Mouse (Mus musculus) retina, postnatal 1 day (tissue): ENCODE results near the gene Vmn1r29.
"Not testable (repeated sequence)": the region's sequence is repeated elsewhere in the genome, so short reads cannot be mapped to it uniquely, and the experiment has no call there.

Experiments
- DNase-seq: peaks from one replicate; pipeline ENCODE4 v3.0.0-alpha.2; 2012

Gene Vmn1r29

DNA sequence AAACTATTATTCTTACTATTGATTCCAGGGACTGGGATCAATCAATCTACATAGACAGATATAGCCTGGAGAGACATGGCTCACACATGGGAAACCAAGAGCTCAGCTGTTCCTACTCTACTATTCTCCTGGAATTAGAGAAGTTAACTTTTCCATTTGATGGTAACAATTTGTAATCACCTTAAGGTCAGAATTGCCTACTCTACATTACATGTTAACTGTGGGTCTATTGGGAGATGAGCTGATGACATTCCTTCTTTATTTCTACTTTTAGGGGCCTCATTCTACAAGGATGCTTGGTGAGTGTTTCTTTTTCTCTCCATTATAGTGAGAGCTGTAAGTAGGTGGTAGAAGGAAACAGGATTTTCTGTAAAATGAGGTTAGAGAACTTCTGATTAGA lies at the start of gene Vmn1r29:
TSS of gene Vmn1r29 (plus strand) at position 301 of the 400 bp plus-strand sequence.
- no peak for DNase-seq

DNA sequence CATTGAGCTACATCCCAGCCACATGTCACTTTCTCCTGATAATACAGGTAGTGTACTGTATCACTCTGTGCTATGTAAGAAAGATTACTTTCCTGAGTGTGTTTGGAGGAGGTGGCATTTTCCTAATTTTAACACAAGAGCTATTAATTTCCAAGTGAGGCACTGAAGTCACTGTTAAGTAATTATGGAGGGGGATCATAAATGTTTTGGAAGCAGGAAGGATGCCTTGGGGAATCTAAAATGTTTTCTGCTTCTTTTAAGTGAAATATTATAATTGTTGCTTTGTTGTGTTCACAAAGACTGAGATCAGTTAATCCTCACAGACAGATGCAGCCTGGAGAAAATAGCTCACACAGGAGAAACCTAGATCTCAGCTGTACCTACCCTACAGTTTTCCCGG lies 39.6 kb upstream of the Vmn1r29 start, which contains the start of gene Vmn1r28:
TSS of gene Vmn1r28 (plus strand) at position 301 of the 400 bp plus-strand sequence.
- no peak for DNase-seq

DNA sequence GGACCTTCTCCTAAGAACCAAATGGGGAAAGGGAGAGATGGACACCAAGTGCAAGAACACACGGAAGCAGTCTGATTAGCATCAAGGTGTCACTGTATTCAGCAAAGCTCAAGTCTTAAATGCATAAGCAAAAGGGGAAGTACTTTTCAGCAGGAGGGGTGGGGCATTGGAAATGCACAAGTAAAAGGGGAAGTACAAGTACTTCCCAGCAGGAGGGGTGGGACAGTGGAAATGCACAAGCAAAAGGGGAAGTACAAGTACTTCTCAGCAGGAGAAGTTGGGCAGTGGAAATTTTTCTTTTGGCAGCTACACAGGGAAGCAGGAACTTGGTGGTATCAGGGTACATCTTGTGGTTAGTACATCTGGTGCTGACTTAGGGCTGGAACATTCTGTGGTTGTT lies 21.7 kb upstream of the Vmn1r29 start:
- DNase-seq, result not testable (repeated sequence)

DNA sequence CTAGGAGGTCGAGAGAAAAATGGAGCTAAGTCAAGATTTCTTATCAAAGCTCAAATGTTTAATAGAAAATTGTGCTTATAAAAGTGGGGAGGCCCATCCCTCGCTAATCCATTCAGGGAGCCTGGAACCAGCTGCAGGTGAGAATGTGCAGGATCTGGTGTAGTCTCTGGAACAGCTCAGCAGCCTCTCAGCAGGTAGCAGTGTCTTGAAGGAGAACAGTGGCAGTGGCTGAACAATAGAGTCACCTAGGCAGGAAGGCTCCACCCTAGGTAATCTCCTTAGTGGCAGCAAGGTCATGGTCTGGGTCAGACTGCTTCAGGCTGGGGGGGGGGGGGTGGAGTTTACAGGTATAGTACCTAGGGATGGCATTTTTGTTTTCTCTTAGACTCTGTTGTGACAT lies 9.1 kb upstream of the Vmn1r29 start:
- no peak for DNase-seq

DNA sequence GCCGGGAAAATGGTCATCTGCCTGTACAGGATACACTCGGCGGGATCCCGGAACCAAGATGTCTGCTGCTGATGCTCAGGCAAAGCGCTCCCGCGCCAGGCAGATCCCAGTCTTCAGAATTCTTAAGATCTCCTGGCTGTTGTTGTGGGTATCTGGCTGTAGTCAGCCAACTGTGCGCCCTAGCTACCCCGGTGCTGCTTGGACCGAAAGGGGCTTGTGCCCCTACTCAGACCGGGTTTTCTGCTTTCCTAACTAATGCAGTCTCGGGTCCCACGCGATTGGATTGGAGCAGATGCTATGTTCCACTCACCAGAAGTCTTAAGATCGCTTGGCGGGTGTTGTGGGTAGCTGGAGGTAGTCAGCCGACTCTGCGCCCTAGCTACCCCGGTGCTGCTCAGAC lies 2.8 kb upstream of the Vmn1r29 start:
- not testable (repeated sequence) for DNase-seq

DNA sequence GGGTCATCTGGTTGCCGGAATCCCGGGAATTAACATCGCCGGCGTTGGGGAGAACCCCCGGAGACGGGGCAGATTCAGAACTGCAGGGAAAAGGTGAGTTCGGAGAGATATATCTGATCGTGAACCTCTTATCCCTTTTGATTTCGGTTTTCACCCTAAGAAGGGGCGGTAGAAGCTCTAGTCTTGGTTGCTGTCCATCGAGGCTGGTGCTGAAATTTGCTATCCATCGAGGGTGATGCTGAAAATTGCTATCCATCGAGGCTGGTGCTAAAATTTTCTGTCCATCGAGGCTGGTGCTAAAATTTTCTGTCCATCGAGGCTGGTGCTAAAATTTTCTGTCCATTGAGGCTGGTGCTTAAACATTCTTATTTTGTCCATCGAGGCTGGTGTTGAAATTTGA lies 29.3 kb downstream of the Vmn1r29 start:
- not testable (repeated sequence) for DNase-seq
